In the genomic region with DNA sequence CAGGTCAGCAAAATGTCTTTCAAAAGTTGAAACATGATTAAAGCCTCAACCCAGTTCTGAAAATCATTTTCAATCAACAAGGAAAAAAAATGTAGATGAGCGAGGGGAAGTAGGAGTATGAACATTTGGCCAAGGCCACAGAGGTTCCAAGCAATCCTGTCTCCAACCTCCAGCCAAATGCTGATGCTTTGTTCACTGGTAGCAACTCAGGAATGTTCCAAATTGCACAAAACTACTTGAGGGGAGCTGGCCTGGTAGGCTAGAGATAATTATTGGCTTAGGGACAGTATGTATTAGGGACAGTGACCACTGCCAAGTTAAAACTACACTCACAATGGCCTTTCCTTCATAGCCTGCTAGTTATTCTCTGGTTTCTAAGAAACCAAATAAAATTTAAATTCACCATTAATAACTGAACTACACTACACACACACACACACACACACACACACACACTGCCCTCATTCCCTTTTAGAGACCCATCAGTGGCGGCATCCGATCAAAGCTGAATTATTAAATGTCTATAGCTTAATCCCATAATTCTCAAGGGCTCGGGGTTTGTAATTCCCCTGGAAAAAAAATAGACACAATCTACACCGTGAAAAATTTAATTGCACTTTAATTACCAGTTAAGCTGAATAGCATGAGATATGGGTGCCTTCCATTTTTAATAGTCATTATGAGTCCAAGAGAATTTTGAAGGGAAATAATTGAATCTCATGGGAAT, we compare ENCODE assay signal across 16 mouse cellular contexts.
DNase-seq lines count a peak whose midpoint lies in the region; ATAC-seq lines count a peak whose summit lies in the region.
"Had no signal": no experiment of that assay in that cellular context is flagged by ENCODE, and none has a peak within 500 bp of the region (broad histone marks: within the 10 kb centered on the region; RNA-seq: fewer than 3 reads in every experiment).

No protein-coding gene starts in this region.

- DNase-seq in forebrain, embryonic 14.5 days (ENCODE audit: low spot score), result peak; percentile 41
- DNase-seq in hindbrain, embryonic 10.5 days (ENCODE audit: low spot score), result no peak
- peak; percentile 50 for DNase-seq in MN1 (ENCODE audit: low spot score)
- no peak for DNase-seq in cerebellum, adult 18-20 months
- no peak for DNase-seq in kidney, postnatal 4 days
- DNase-seq: adrenal gland, adult 8-10 months; cerebellum, adult 11 months; cerebellum, postnatal 36 days; gastrocnemius, postnatal 14 days; kidney, adult 2 months; kidney, postnatal 14 days; lung, postnatal 14 days had no signal

- no peak overlapping the region for H3K9ac ChIP-seq in forebrain, embryonic 14.5 days (ENCODE audit: low read length)
- no peak overlapping the region for H3K9ac ChIP-seq in forebrain, embryonic 12.5 days
- no peak overlapping the region for H3K9ac ChIP-seq in hindbrain, embryonic 12.5 days
- H3K9ac ChIP-seq in midbrain, embryonic 16.5 days (ENCODE audit: low read depth, low read length), result no peak overlapping the region
- H3K9ac ChIP-seq: limb, embryonic 15.5 days had no signal

- no peak overlapping the region for H3K4me3 ChIP-seq in forebrain, embryonic 14.5 days (ENCODE audit: low read depth, low read length)
- H3K4me3 ChIP-seq in forebrain, embryonic 12.5 days (replicated peaks), result no peak overlapping the region
- no peak overlapping the region for H3K4me3 ChIP-seq in hindbrain, embryonic 12.5 days
- H3K4me3 ChIP-seq in hindbrain, embryonic 10.5 days, result no peak overlapping the region
- no peak overlapping the region for H3K4me3 ChIP-seq in midbrain, embryonic 16.5 days (ENCODE audit: low read depth, low read length)
- H3K4me3 ChIP-seq: limb, embryonic 15.5 days had no signal

- peak; percentile 20; the same call in 1 of the 2 replicates for ATAC-seq in forebrain, embryonic 14.5 days
- ATAC-seq in forebrain, embryonic 12.5 days (ENCODE audit: low FRiP score), result no peak
- ATAC-seq in hindbrain, embryonic 12.5 days (ENCODE audit: low FRiP score), result 0 out of 2 replicates have a peak, but pooled peaks have one; percentile 52
- peak; percentile 67 for ATAC-seq in midbrain, embryonic 16.5 days

- 71% methylated on average over 5 of the region's 5 CpGs for WGBS in forebrain, embryonic 14.5 days
- 79% methylated on average over 5 of the region's 5 CpGs for WGBS in forebrain, embryonic 12.5 days
- whole genome bisulfite sequencing in hindbrain, embryonic 12.5 days, result 85% methylated on average over 5 of the region's 5 CpGs
- WGBS in hindbrain, embryonic 10.5 days, result 91% methylated on average over 5 of the region's 5 CpGs
- WGBS in midbrain, embryonic 16.5 days, result 50% methylated on average over 5 of the region's 5 CpGs

- no peaks in the 10 kb centered on the region for H3K36me3 ChIP-seq in forebrain, embryonic 14.5 days (ENCODE audit: control insufficient read depth, insufficient read depth, low read length)
- H3K36me3 ChIP-seq in forebrain, embryonic 12.5 days (replicated peaks), result no peaks in the 10 kb centered on the region
- H3K36me3 ChIP-seq in hindbrain, embryonic 12.5 days, result no peaks in the 10 kb centered on the region
- H3K36me3 ChIP-seq in hindbrain, embryonic 10.5 days, result no peaks in the 10 kb centered on the region
- no peaks in the 10 kb centered on the region for H3K36me3 ChIP-seq in midbrain, embryonic 16.5 days (ENCODE audit: control insufficient read depth, insufficient read depth, low read length)
- H3K36me3 ChIP-seq: limb, embryonic 15.5 days had no signal

- no peaks in the 10 kb centered on the region for H3K9me3 ChIP-seq in forebrain, embryonic 14.5 days (replicated peaks; ENCODE audit: control insufficient read depth, low read length)
- H3K9me3 ChIP-seq in forebrain, embryonic 12.5 days, result no peaks in the 10 kb centered on the region
- H3K9me3 ChIP-seq in hindbrain, embryonic 12.5 days (replicated peaks), result no peaks in the 10 kb centered on the region
- H3K9me3 ChIP-seq in hindbrain, embryonic 10.5 days, result no peaks in the 10 kb centered on the region
- H3K9me3 ChIP-seq in midbrain, embryonic 16.5 days (replicated peaks; ENCODE audit: control insufficient read depth, low read length, poor library complexity, severe bottlenecking), result no peaks in the 10 kb centered on the region
- H3K9me3 ChIP-seq: limb, embryonic 15.5 days had no signal

- H3K27ac ChIP-seq in forebrain, embryonic 14.5 days (ENCODE audit: low read depth, low read length), result no peak overlapping the region
- no peak overlapping the region for H3K27ac ChIP-seq in forebrain, embryonic 12.5 days
- H3K27ac ChIP-seq in hindbrain, embryonic 12.5 days, result no peak overlapping the region
- H3K27ac ChIP-seq in hindbrain, embryonic 10.5 days, result no peak overlapping the region
- no peak overlapping the region for H3K27ac ChIP-seq in midbrain, embryonic 16.5 days (ENCODE audit: low read length)
- H3K27ac ChIP-seq: limb, embryonic 15.5 days had no signal

- no peak overlapping the region for H3K4me2 ChIP-seq in forebrain, embryonic 14.5 days (ENCODE audit: low read length)
- H3K4me2 ChIP-seq in forebrain, embryonic 12.5 days, result no peak overlapping the region
- no peak overlapping the region for H3K4me2 ChIP-seq in hindbrain, embryonic 12.5 days (replicated peaks)
- no peak overlapping the region for H3K4me2 ChIP-seq in midbrain, embryonic 16.5 days (ENCODE audit: low read length)
- H3K4me2 ChIP-seq: limb, embryonic 15.5 days had no signal

- H3K27me3 ChIP-seq in forebrain, embryonic 14.5 days (replicated peaks; ENCODE audit: control insufficient read depth, insufficient read depth, low read length), result no peaks in the 10 kb centered on the region
- no peaks in the 10 kb centered on the region for H3K27me3 ChIP-seq in forebrain, embryonic 12.5 days
- no peaks in the 10 kb centered on the region for H3K27me3 ChIP-seq in hindbrain, embryonic 12.5 days
- H3K27me3 ChIP-seq in hindbrain, embryonic 10.5 days (ENCODE audit: insufficient read depth, poor library complexity, severe bottlenecking), result no peaks in the 10 kb centered on the region
- H3K27me3 ChIP-seq in midbrain, embryonic 16.5 days (ENCODE audit: control insufficient read depth, insufficient read depth, low read depth, low read length), result no peaks in the 10 kb centered on the region
- H3K27me3 ChIP-seq: limb, embryonic 15.5 days had no signal

- no peaks in the 10 kb centered on the region for H3K4me1 ChIP-seq in forebrain, embryonic 14.5 days (ENCODE audit: control insufficient read depth, insufficient read depth, low read length)
- peaks cover 6% of the 10 kb centered on the region; the same call in 1 of the 2 replicates for H3K4me1 ChIP-seq in forebrain, embryonic 12.5 days
- peaks cover 13% of the 10 kb centered on the region for H3K4me1 ChIP-seq in hindbrain, embryonic 12.5 days
- peaks cover 16% of the 10 kb centered on the region for H3K4me1 ChIP-seq in hindbrain, embryonic 10.5 days (replicated peaks)
- H3K4me1 ChIP-seq in midbrain, embryonic 16.5 days (ENCODE audit: control insufficient read depth, insufficient read depth, low read length), result peaks cover 5% of the 10 kb centered on the region

Comparison
In these comparisons a context has a peak if more than half of its experiments do, and no peak if none do; other contexts are left out.
1. DNase-seq: peak in forebrain, embryonic 14.5 days (single experiment) and MN1 (single experiment); none in hindbrain, embryonic 10.5 days (single experiment), cerebellum, adult 18-20 months (0 of 2) and kidney, postnatal 4 days (0 of 2).